Mouse (Mus musculus) embryonic fibroblast, embryonic 13.5 days (primary cell): ENCODE results near the gene Cd180.

Experiments used
- CTCF ChIP-seq: IDR thresholded peaks from 2 replicates; pipeline ENCODE4 v1.5.1; 2011; ENCODE audit warnings: mild to moderate bottlenecking, control low read depth, low read length, moderate library complexity, borderline replicate concordance; ENCODE audit not compliant: insufficient read depth
- POLR2A ChIP-seq: IDR thresholded peaks from 2 replicates; pipeline ENCODE4 v1.6.1; 2011; ENCODE audit warnings: low read depth, mild to moderate bottlenecking, control low read depth, low read length, moderate library complexity

DNA sequence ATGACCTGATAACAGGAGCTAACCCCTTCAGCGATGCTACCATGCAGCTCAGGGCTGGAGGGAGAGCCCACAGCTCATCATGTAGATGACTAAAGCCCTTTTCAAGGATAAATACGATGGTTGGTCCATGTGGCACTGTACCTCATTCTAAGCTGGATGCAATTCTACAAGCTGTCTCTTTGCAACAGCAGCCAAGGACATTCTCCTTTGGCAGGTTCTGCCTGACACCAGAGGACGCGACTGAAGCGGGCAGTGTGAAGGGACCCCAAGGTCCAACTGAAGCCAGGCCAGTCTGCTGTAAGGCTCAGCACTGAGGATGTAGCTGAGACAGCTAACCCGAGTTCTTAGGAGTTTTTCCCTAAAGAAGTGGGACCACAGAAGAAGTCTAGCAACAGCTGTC is 64.7 kb downstream of the Cd180 start:
- TF ChIP-seq CTCF (no peak), POLR2A (no peak)
